Mouse (Mus musculus) limb, embryonic 12.5 days (tissue): ENCODE results near the gene Gdf1. TPM values are rescaled to one million over a fixed set of nuclear protein-coding genes. Genes with fewer than 3 reads are reported as not detected.
A peak's percentile ranks its signal among the peaks of the same experiment; 100 is the strongest.

Experiments
- ATAC-seq: fragments of 200-750 bp; cut with Nextera tagmentation; 2 replicates; pipeline ENCODE4 v1.8.0; 2017; ENCODE audit warnings: low read depth, moderate TSS enrichment; ENCODE audit not compliant: insufficient number of reproducible peaks, insufficient read depth, low FRiP score, low TSS enrichment
- H3K27ac ChIP-seq: fragments of 300-500 bp; sonication (generic); 2 replicates; pipeline ENCODE4 v1.5.1; 2016; ENCODE audit warnings: mild to moderate bottlenecking, moderate library complexity
- H3K27me3 ChIP-seq: fragments of 300-500 bp; sonication (generic); 2 replicates; pipeline ENCODE4 v1.6.1; 2016; ENCODE audit warnings: mild to moderate bottlenecking, moderate library complexity
- H3K36me3 ChIP-seq: fragments of 300-500 bp; sonication (generic); 2 replicates; pipeline ENCODE4 v1.6.1; 2016; ENCODE audit warnings: mild to moderate bottlenecking, moderate library complexity
- H3K4me1 ChIP-seq: fragments of 300-500 bp; sonication (generic); replicated peaks from 2 replicates; pipeline ENCODE4 v1.6.1; 2016
- H3K4me2 ChIP-seq: fragments of 300-500 bp; sonication (generic); 2 replicates; pipeline ENCODE4 v1.6.1; 2016; ENCODE audit warnings: mild to moderate bottlenecking, moderate library complexity
- H3K4me3 ChIP-seq: fragments of 300-500 bp; sonication (generic); replicated peaks from 2 replicates; pipeline ENCODE4 v1.5.1; 2016; ENCODE audit warnings: mild to moderate bottlenecking
- H3K9ac ChIP-seq: fragments of 300-500 bp; sonication (generic); replicated peaks from 2 replicates; pipeline ENCODE4 v1.6.1; 2016; ENCODE audit warnings: mild to moderate bottlenecking, moderate library complexity
- H3K9me3 ChIP-seq: fragments of 300-500 bp; sonication (generic); 2 replicates; pipeline ENCODE4 v1.6.1; 2016; ENCODE audit warnings: mild to moderate bottlenecking, moderate library complexity
- WGBS: fragments of 180-500 bp; shearing (Covaris S2); methylation state at CpG from one replicate; pipeline ENCODE4 v1.1.7; 2016; 5-methylcytosine and 5-hydroxymethylcytosine counted together
- polyA plus RNA-seq: library from polyadenylated mRNA; unstranded; fragments of >200 nt; fragmentation: Nextera tagmentation; extraction: Ambion mirVana; gene quantifications from 2 replicates; pipeline ENCODE4 v1.2.1, GENCODE M21; 2016

The Gdf1 gene
- polyA plus RNA-seq, 1 experiment from 2014 or later = 3.7 TPM

GRCm38 (mm10) chr8:70366588-70366987 is 37.0 kb downstream of the Gdf1 start:
- no peaks in the 10 kb centered on the region for H3K36me3 ChIP-seq
- H3K27ac ChIP-seq = no peak overlapping the region
- H3K4me1 ChIP-seq = peaks cover 10% of the 10 kb centered on the region
- no peak overlapping the region for H3K4me3 ChIP-seq
- H3K27me3 ChIP-seq = peaks cover 11% of the 10 kb centered on the region
- H3K9me3 ChIP-seq = no peaks in the 10 kb centered on the region
- no peak overlapping the region for H3K9ac ChIP-seq
- no peak overlapping the region for H3K4me2 ChIP-seq
- 66% methylated on average over 5 of the region's 5 CpGs for WGBS
- no peak for ATAC-seq

GRCm38 (mm10) chr8:70370476-70370875 is 40.9 kb downstream of the Gdf1 start:
- 67% methylated on average over 7 of the region's 7 CpGs for WGBS
- H3K27me3 ChIP-seq = peaks cover 48% of the 10 kb centered on the region
- H3K4me3 ChIP-seq = no peak overlapping the region
- H3K9ac ChIP-seq = no peak overlapping the region
- no peaks in the 10 kb centered on the region for H3K36me3 ChIP-seq
- H3K9me3 ChIP-seq = no peaks in the 10 kb centered on the region
- H3K4me2 ChIP-seq = no peak overlapping the region
- ATAC-seq = no peak
- peaks cover 43% of the 10 kb centered on the region for H3K4me1 ChIP-seq
- H3K27ac ChIP-seq = no peak overlapping the region

- Histone ChIP-seq H3K27ac (peak overlapping the region; percentile 72), H3K36me3 (no peaks in the 10 kb centered on the region), H3K4me2 (0 out of 2 replicates have a peak overlapping the region, but pooled peaks have one; percentile 60), H3K27me3 (peaks cover 62% of the 10 kb centered on the region), H3K4me1 (peaks cover 50% of the 10 kb centered on the region), H3K9ac (no peak overlapping the region), H3K4me3 (no peak overlapping the region), H3K9me3 (no peaks in the 10 kb centered on the region)
- 40% methylated on average over 6 of the region's 6 CpGs for WGBS
- 0 out of 2 replicates have a peak, but pooled peaks have one; percentile 2 for ATAC-seq
Observed at GRCm38 (mm10) chr8:70371951-70372350, 42.3 kb downstream of the Gdf1 start.

GRCm38 (mm10) chr8:70373397-70374317 is 44.0 kb downstream of the Gdf1 start, which contains the start of gene Comp:
Comp (plus strand) TSS chr8:70373558.
- peak within 1 kb of the TSS; percentile 60 for H3K4me2 ChIP-seq
- WGBS = 2% methylated on average over 47 of the region's 47 CpGs
- peak within 1 kb of the TSS; percentile 45; the same call in 1 of the 2 replicates for H3K9ac ChIP-seq
- 0 out of 2 replicates have a peak, but pooled peaks have one; percentile 17 for ATAC-seq
- peak within 1 kb of the TSS; percentile 50; the same call in 1 of the 2 replicates for H3K27ac ChIP-seq
- H3K4me1 ChIP-seq = peaks cover 50% of the 10 kb centered on the region
- peak within 1 kb of the TSS; percentile 43 for H3K4me3 ChIP-seq
- no peaks in the 10 kb centered on the region for H3K9me3 ChIP-seq
- H3K27me3 ChIP-seq = peaks cover 79% of the 10 kb centered on the region
- H3K36me3 ChIP-seq = no peaks in the 10 kb centered on the region

GRCm38 (mm10) chr8:70374318-70374927 is 44.8 kb downstream of the Gdf1 start:
- Histone ChIP-seq H3K4me2 (peak overlapping the region; percentile 60), H3K4me1 (peaks cover 50% of the 10 kb centered on the region), H3K9ac (peak overlapping the region; percentile 45; the same call in 1 of the 2 replicates), H3K9me3 (no peaks in the 10 kb centered on the region), H3K27ac (no peak overlapping the region), H3K36me3 (no peaks in the 10 kb centered on the region), H3K27me3 (peaks cover 86% of the 10 kb centered on the region), H3K4me3 (peak overlapping the region; percentile 43)
- WGBS = under 1% methylated on average over 53 of the region's 53 CpGs
- ATAC-seq = peak; percentile 11; the same call in 1 of the 2 replicates

- peak overlapping the region; percentile 60 for H3K4me2 ChIP-seq
- 6% methylated on average over 35 of the region's 35 CpGs for WGBS
Observed at GRCm38 (mm10) chr8:70375212-70375859, 45.7 kb downstream of the Gdf1 start.

GRCm38 (mm10) chr8:70376275-70376741 is 46.7 kb downstream of the Gdf1 start:
- Histone ChIP-seq H3K27ac (no peak overlapping the region), H3K9me3 (no peaks in the 10 kb centered on the region), H3K36me3 (no peaks in the 10 kb centered on the region), H3K4me1 (peaks cover 46% of the 10 kb centered on the region), H3K9ac (no peak overlapping the region), H3K27me3 (peaks cover 87% of the 10 kb centered on the region), H3K4me2 (peak overlapping the region; percentile 34), H3K4me3 (peak overlapping the region; percentile 43)
- no peak for ATAC-seq
- WGBS = 6% methylated on average over 37 of the region's 37 CpGs

More at GRCm38 (mm10) chr8:70375212-70375859, 45.7 kb downstream of the Gdf1 start:
- ATAC-seq = no peak
- Histone ChIP-seq H3K27me3 (peaks cover 93% of the 10 kb centered on the region), H3K4me1 (peaks cover 50% of the 10 kb centered on the region), H3K27ac (no peak overlapping the region), H3K9me3 (no peaks in the 10 kb centered on the region), H3K9ac (0 out of 2 replicates have a peak overlapping the region, but pooled peaks have one; percentile 12), H3K36me3 (no peaks in the 10 kb centered on the region), H3K4me3 (peak overlapping the region; percentile 43)

GRCm38 (mm10) chr8:70377049-70377448 is 47.4 kb downstream of the Gdf1 start:
- no peak overlapping the region for H3K4me3 ChIP-seq
- no peak for ATAC-seq
- peaks cover 79% of the 10 kb centered on the region for H3K27me3 ChIP-seq
- H3K9me3 ChIP-seq = no peaks in the 10 kb centered on the region
- H3K36me3 ChIP-seq = no peaks in the 10 kb centered on the region
- H3K4me2 ChIP-seq = no peak overlapping the region
- 13% methylated on average over 15 of the region's 15 CpGs for WGBS
- no peak overlapping the region for H3K9ac ChIP-seq
- peaks cover 39% of the 10 kb centered on the region for H3K4me1 ChIP-seq
- H3K27ac ChIP-seq = no peak overlapping the region

- no peak overlapping the region for H3K4me3 ChIP-seq
- no peak overlapping the region for H3K4me2 ChIP-seq
- no peaks in the 10 kb centered on the region for H3K9me3 ChIP-seq
- 79% methylated on average over 12 of the region's 12 CpGs for WGBS
- no peak for ATAC-seq
- H3K27ac ChIP-seq = no peak overlapping the region
- peaks cover 14% of the 10 kb centered on the region for H3K36me3 ChIP-seq
- peaks cover 49% of the 10 kb centered on the region for H3K27me3 ChIP-seq
- H3K4me1 ChIP-seq = peaks cover 10% of the 10 kb centered on the region
- H3K9ac ChIP-seq = no peak overlapping the region
Observed at GRCm38 (mm10) chr8:70380069-70380468, 50.5 kb downstream of the Gdf1 start.
